Mouse (Mus musculus) embryo, embryonic 11 days (tissue): ENCODE measurements around the gene Celf2.

ENCODE experiments used
- DNase-seq: peaks from one replicate; pipeline ENCODE4 v3.0.0-alpha.2; 2015

Gene Celf2

DNA sequence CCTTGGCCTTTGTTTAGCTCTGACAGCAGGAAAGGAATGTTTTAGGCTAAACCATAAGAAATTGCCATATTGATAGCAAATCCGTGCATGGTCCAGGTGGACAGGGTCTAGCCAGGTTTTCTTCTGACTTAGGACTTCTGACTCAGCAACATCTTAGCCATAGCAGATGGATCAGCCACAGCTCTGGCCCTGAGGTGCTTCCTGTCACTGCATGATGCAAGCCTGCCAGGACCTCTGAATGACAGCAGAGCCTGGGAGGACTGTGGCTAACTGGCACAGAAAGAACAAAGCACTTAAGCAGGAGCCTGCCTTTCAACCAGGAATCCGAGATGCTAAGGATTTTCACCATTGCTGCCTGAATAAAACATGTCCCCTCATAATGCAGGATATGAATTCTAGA is 507.4 kb downstream of the Celf2 start:
- DNase-seq: peak; percentile 24

DNA sequence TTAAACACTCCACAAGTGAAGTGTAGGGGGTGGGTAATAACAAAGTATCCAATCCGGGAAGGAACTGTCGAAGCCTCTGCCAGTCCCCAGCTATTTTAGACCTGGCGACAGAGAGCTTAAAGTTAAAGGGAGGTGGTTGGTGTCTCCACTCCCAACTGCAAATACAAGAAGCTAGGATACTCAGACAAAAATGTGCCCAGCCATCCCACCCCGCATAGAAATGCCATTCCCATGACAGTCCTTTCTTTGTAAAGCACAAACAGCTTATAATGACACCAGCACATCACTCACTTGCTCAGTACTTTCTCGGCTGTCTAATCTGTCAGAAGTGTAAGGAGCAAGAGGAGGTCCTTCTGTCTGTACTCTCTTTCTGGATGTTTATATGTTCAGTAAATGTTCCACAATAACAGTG is 518.3 kb downstream of the Celf2 start:
- no peak for DNase-seq

DNA sequence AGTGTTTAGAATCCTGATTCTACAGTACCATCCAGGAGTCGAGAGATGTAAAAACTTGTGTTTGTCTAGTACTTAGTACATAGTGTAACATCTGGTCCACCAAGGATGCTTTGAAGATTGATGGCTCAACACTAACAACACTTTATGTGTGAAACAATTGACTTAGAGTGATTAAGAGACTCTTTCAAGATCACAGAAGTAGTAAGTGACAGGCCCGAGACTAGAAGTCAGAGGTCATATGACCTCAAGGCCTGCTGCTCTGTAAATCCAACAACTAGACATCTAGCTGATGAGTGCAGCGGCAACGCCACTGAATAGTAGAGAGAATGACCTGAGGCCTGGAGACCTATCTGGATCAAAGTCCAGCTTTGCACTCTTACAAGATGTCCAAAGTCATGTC is 523.7 kb downstream of the Celf2 start:
- DNase-seq: peak; percentile 23

DNA sequence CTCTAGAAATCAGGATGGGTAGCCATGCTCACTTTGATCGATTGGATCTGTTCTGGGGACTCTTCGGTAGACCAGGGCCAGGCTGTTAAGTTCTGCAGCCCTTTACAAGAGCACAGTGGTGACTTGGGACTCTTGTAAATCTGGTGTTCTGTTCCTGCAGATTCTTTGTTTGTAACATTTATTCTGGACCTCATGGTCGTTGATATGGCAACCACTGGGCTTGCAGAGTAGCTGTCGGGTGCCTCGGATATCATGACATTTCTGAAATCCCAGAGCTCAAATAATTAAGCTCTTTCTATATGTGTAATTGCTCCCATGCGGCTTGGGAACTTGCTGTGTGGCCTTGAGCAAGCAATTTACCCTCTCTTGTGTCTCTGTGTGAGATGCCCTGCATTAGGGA is 525.5 kb downstream of the Celf2 start:
- DNase-seq: no peak

DNA sequence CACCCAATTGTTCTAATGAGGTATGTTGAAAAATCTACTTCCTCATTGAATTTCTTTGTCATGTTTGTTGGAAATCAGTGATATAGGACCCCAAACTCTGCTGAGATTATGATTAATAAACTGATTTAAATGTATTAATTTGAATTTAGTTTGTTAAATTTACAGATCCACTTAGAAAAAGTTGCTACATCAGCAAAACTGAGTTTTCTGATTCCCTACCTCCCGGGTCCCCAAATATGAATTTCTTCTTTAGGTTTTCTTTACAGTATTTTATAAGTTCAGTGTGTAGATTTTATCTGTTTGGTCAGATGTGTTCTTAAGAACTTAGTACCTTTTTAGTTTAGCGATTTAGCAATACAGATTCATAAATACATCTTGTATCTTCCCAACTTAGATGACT is 533.1 kb downstream of the Celf2 start:
- no peak for DNase-seq

DNA sequence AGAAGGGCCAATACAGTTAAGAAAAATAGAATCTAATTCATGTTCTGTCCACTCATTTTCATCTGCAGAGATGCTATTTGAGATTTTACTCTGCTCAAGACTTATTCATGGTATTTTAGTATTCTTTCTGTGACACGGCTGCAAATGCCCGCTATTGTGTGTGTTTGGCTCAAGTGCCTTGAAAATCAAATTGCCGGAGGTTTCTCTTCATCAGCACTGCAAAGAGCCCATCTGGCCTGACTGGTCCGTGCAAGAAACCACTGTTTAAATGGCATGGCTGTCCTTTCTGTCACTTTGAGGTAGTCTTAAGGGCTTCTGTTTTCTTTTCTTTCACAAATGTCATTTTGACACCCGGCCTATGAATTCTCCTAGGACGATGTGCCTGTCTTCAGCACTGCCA is 540.1 kb downstream of the Celf2 start:
- DNase-seq: no peak

DNA sequence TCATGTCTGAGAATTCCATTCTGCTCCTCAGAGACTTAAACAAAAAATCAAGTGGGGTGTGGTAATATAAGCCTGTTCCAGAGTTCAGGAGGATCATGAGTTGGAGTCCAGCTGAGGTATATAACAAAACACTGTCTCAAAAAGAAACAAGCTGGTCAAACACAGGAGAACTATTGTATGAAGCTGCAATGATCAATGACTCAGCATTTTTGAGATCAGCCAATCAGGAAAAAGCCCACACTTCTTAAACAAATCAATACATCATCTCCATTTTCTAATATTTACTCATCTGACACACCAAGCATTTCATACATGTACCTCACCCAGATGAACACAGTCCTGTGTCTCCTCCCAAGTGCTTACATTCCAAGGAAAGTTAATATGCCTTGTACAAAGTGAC is 544.1 kb downstream of the Celf2 start:
- DNase-seq: no peak

DNA sequence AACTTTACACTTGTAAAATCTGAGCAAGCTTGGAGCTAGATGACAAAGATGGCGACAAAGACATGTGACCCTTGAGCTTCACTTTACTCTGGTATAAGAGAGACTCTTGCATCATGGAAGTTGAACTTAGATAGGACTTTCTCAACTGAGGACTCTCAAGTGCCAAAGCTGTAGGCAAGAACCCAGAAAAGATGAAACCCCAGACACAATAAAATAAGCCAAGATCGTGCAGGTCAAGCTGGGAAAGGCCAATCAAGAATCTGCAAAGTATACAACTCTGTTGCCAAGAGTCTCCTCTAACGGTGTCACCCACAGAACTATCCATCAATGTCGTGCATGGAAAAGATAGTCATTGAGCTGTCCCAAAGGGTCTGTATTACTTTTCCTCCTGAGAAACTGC is 558.7 kb downstream of the Celf2 start:
- no peak for DNase-seq

DNA sequence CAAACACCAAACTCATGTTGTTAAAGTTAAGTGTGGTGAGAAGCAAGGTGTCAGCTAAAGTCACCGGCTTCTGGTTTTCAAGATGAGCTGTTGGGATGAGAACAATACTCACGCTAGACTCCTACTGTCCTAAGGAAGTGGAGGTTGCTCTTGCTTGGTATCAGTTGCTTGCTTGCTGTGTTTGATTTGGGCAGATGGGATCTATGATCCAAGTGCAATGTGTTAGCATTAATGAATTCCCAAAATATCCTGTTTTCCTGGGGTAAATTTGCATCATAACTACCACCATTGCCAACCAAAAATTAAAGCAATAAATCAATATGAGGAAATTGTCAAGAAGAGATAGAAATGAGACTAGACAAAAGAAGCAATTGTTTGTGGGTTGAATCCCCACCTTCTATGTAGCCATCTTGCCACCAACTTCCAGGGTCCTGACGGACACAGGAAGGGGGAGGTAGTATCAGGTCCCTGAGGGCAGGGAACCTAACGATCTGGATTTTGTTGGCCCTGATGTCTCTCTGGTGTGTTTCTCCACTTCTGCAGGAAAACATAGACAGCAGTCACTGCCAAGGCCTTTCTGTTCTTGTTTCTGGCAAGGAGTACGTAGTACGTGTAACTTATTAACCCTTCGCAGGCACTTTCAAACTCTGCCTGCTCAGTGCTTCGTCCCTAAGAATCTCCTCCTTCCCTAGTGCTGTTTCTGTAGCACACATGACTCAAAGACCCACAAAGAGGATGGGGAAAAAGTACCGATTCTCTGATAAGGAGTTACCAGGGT is 563.5 kb downstream of the Celf2 start:
- DNase-seq: no peak

DNA sequence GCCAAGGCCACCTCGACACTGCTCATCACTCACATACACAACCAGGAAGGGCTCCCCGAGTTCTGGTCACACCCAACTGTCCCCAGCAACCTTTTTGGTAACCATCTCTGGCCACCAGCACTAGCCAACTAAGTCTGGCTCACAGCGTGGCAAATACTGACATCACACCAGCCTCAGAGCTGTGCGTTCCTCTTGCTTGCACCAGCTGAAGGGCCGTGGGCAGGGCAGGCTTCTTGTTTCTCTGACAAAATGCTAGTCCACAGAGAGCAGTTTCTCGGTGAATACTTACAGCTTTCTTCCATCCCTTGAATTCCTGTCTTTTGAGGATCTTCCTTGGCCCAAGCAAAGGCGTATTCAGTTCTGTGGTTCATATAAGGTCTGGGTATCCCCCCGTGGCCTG is 565.7 kb downstream of the Celf2 start:
- DNase-seq: no peak

DNA sequence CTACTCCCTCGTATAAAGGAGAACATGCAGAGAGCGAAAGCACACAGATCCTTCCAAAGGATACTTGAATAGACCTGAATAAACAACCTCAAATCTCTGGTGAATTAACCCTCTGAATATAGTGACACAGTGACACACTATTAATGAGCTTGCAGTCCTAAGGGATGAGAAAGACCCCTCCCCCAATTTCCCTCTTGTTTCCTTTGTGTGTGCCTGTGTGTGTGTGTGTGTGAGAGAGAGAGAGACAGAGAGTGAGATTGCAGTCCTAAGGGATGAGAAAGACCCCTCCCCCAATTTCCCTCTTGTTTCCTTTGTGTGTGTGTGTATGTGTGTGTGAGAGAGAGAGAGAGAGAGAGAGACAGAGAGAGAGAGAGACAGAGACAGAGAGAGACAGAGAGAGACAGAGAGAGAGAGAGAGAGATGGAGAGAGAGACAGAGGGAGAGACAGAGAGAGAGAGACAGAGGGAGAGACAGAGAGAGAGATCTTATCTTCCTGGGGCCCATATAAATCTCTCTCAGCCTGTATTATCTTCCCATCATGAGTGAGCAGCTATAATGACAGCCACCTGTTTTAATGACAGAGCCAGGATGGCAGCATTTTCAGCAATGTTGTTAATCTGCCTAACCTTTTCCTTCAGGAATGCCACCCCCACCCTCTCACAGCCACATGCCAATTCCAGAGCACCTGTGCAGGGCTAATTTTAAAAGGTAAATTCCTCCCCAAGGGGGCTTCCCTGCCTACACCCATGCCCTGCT is 566.5 kb downstream of the Celf2 start:
- DNase-seq: no peak

DNA sequence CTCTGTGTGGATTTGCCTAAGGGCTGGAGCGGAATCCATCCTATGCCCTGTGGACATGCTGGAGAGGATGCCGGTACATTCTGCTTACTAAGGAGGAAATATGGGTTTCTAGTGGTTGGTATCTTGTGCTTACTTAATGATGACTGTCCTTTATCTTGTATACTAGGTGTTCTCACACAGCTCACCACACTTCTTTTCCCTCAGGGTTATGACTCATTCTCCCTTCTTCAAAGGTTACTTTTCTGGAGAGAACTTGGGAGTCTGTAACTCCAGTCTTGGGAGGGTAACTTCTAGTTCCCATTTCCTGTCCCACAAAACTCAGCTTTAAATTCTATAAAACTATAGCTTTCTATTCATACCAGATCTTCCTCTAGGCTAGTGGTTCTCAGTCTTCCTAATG is 570.2 kb downstream of the Celf2 start:
- no peak for DNase-seq

DNA sequence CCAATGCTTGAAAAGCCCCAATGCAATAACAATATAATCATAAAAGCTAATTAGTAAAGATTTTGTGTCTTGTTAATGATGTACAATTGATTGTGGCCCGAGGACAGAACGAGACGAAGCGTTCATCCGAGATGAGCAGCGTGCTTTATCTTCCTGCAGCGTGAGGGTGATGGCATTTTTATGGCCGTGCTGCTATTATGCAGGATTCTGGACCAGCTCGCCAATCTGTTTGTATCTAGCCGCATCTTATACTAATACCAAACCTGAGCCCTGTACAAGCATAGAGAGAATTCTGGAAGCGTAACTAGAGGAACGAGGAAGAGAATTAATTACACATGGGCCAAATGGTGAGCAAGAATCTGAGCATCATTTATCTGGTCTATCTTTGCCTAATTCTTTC is 576.2 kb downstream of the Celf2 start:
- no peak for DNase-seq

DNA sequence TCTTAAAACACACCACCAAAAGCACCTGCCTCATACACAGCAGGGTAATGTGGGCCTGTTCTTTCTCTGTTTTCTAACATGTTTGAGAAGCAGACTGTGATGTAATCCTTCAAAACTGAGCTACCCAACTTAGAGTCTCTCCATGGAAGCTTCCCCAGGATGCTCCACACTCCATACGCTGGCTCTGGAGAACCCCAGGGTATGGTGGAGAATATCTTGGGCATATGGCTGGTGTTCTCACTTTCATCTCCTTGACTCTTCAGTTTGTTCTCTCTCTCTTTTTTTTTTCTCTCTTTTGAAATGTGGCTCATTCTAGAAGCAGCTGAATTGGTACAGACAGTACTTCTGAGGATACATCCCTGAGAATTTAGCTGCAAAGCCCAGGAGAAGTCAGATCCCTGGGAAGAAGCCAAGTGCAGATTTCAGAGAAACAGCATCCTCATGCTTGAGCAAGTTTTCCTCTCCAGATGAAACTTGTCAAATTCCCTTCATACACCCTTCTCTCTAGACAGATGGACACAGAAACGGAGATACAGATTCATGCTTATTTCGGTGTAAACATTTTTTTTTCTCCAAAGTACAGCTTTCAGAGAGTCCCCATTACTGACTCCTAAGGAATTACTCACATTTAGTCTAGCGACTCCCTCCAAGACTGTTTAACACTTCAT is 581.5 kb downstream of the Celf2 start:
- no peak for DNase-seq

DNA sequence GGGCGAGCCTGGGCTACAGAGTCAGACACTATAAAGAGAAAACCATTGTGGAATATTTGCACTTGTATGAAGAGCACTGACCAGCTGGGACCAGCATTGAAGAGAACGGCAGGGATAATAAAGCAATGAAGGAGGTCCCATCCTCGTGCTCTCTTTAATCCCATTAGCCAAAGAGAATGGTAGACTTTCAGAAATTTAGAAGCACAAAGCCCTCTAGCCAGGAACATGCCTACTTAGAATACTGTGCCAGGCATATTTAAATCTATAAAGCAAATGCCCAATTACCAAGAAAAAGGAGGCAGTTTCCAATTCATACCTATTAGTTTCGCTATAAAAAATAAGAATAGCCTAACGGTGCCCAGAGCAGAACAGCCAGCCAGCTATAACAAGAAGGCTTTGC is 583.9 kb downstream of the Celf2 start:
- DNase-seq: no peak

DNA sequence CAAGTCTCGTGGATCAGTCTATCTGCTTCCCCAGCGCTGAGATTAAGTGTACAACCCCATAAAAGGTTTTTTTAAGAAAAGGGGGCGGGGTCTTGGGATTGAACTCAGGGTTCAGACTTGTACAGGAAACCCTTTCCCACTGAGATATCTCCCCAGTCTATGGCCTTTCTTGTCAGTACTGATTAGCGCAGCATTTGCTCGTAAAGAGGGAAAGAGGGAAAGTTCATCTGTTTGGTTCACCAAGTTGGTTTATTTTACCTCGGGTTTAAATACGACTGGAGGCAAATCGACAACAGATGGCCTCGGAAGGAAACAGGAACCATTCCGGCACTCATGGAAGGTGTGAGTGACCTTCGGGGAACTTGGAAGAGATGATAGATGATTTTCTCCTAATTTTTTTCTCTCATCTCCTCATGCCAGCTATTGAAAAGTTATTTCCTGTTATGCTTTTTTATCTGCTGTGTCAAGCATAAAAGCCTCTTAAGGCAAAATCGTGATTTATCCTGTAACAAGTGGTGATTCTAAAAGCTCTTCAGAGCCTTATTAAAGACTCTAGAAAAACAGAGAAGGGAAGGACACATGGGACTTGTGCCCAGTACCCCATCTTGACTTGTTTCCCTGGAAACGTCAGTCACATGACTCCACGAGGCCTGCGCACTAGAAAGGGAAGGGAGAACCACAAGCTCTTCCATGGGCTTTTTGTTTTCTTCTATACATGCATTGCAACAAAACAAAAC is 585.5 kb downstream of the Celf2 start:
- peak; percentile 71 for DNase-seq

DNA sequence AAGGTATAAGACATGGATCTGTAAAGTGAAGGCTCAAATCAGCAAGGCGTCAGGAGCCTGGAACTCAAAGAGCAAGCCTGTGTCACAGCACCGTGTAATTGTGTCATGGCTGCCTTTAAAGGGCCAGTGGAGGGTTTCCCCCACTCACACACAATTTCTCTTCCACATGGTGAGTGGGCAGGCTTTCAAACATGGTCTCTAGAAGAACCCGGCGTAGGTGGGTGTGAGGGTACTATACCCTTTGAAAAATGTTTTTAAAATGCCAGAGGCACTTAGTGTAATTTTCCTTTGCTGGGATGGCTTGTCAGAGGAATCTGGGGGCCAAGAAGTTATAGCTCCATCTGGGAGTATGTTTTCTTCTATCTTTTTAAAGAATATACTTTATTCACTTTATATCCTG is 594.0 kb downstream of the Celf2 start:
- no peak for DNase-seq

DNA sequence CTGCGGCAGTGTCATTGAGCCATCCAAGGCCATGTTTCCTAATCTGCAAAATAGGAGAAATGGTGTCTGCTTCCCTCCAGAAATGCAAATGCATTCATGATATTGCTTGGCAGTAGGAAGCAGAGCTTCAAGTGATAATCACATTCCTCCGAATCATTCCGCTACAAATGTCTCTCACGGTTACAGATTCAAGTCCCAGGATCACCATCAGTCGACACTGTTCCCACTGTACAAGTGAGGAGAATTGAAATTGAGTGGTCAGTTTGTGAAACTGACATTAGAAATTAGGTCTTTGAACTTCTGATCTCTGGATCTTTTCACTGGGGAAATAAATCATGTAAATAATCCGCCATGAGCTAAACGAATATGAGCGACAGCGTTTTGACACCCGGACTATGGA is 596.0 kb downstream of the Celf2 start:
- no peak for DNase-seq

DNA sequence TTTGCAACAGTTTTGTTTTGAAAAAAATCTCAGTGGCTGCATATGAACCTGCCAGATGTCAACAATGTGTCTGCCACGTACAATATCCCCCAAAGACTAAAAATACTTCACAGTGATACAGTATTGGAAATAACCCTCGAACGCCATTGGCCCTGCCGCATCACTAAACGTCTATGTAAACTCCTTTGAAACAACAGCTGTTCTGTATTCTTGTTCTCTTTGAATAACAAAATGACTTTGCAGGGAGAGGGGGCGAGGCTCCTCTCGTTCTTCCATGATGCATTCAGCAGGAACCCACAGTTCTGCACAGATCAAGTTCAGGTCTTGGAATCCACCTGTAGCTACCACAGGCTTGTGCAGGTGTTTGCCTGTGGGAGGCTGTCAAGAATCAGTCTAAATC is 597.4 kb downstream of the Celf2 start:
- DNase-seq: no peak

DNA sequence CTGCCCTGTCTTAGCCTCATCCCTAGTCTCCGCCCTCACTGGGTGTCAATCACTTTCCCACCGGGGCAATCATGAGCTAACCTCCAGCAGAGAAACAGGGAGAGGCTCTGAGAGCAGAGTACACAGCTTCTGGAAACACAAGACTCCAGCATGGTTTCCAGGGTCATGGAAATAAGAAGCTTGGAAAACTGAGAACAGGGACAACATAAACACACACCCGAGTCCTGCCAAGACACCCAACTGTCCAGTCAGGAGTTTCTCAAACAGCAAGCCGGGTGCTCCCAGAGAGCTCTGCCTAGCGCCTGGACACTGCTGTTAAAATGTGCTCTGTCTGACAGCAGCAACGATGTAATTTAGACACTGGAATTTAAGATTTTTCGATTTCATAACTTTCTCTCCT is 599.4 kb downstream of the Celf2 start:
- DNase-seq: no peak

DNA sequence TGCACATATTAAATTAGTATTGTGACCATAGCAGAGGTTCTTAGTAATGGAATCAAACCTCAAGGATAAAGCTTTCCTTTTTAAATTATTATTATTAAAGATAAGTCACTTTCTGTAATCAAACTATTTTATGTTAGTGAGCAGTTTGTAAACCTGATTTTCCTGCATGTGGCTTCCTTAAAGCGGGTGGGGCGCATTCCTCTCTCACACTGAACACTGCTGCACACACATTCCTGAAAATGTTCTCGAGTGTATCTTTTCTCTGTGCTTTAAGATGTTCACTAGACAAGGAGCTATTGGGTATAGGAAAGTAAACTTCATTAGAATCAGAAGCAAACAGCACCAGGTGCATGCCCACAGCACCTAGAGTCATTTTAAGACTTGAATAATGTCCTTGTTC is 605.0 kb downstream of the Celf2 start:
- DNase-seq: no peak

DNA sequence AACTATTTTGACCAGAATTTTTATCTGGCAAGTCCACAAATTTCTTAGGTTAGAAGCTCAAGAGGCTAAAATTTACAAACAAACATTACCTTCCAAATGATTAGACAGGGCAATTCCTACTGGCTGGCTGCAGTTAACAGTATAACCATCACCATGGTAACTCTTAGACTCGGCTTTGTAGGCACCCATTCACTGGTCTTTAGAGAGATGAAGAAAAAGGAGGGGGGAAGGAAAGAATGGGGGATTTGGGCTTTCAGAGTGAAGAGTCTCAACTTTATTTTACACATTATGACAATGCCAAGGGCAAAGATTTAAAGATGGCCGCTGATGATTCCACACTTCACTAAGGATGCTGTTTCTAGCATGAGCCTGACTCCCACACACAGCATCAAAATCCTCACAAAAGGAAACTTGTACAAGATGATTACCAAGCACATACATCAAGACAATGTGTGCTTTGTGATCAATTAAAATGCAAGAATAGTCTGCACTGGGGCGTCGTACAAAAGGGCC is 606.1 kb downstream of the Celf2 start:
- peak; percentile 47 for DNase-seq

DNA sequence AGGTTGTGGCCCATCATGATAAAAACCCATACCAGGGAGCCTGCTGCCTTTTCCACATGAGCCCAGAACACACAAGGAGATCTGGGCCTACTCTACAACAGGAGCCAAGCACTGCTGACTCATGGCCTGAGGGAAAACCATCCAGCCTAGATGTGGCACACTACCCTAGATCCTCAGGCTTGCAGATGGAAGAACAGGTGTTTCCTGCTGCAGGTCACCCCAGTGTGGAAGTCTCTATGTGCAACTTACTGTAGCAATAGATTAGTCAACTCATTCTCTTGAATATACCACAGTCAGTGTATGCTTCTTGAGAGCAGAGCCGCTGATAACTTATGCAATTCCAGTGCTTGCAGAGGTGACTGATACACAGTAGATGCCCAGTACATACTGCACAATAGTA is 612.5 kb downstream of the Celf2 start:
- DNase-seq: no peak
